Mouse (Mus musculus) midbrain, embryonic 13.5 days (tissue): ENCODE data around the gene Gpatch8. TPM values are rescaled to one million over a fixed set of nuclear protein-coding genes. Genes with fewer than 3 reads are reported as not detected.
A peak's percentile ranks its signal among the peaks of the same experiment; 100 is the strongest.

ENCODE experiments used
- ATAC-seq: fragments of 200-750 bp; cut with Nextera tagmentation; 2 replicates; pipeline ENCODE4 v1.8.0; 2017; ENCODE audit warnings: mild to moderate bottlenecking, moderate TSS enrichment, moderate library complexity
- H3K27ac ChIP-seq: fragments of 300-500 bp; sonication (generic); 2 replicates; pipeline ENCODE4 v1.5.1; 2015; ENCODE audit warnings: inconsistent platforms, mild to moderate bottlenecking, moderate library complexity
- H3K27me3 ChIP-seq: fragments of 300-500 bp; sonication (generic); 2 replicates; pipeline ENCODE4 v1.6.1; 2015; ENCODE audit warnings: mild to moderate bottlenecking, inconsistent platforms
- H3K36me3 ChIP-seq: fragments of 300-500 bp; sonication (generic); 2 replicates; pipeline ENCODE4 v1.6.1; 2015; ENCODE audit warnings: mild to moderate bottlenecking, inconsistent platforms
- H3K4me1 ChIP-seq: fragments of 300-500 bp; sonication (generic); replicated peaks from 2 replicates; pipeline ENCODE4 v1.6.1; 2015; ENCODE audit warnings: inconsistent platforms
- H3K4me2 ChIP-seq: fragments of 300-500 bp; sonication (generic); replicated peaks from 2 replicates; pipeline ENCODE4 v1.6.1; 2015; ENCODE audit warnings: moderate library complexity, mild to moderate bottlenecking, inconsistent platforms
- H3K4me3 ChIP-seq: fragments of 300-500 bp; sonication (generic); replicated peaks from 2 replicates; pipeline ENCODE4 v1.5.1; 2015; ENCODE audit warnings: mild to moderate bottlenecking, inconsistent platforms
- H3K9ac ChIP-seq: fragments of 300-500 bp; sonication (generic); replicated peaks from 2 replicates; pipeline ENCODE4 v1.6.1; 2015; ENCODE audit warnings: mild to moderate bottlenecking, inconsistent platforms
- H3K9me3 ChIP-seq: fragments of 300-500 bp; sonication (generic); 2 replicates; pipeline ENCODE4 v1.6.1; 2016; ENCODE audit warnings: mild to moderate bottlenecking, inconsistent platforms
- WGBS: fragments of 180-500 bp; shearing (Covaris S2); methylation state at CpG from one replicate; pipeline ENCODE4 v1.1.7; 2015; 5-methylcytosine and 5-hydroxymethylcytosine counted together
- polyA plus RNA-seq: library from polyadenylated mRNA; unstranded; fragments of >200 nt; fragmentation: Nextera tagmentation; extraction: Ambion mirVana; gene quantifications from 2 replicates; pipeline ENCODE4 v1.2.1, GENCODE M21; 2015

Gpatch8 gene
- polyA plus RNA-seq, 1 experiment from 2014 or later: 84.5 TPM

DNA sequence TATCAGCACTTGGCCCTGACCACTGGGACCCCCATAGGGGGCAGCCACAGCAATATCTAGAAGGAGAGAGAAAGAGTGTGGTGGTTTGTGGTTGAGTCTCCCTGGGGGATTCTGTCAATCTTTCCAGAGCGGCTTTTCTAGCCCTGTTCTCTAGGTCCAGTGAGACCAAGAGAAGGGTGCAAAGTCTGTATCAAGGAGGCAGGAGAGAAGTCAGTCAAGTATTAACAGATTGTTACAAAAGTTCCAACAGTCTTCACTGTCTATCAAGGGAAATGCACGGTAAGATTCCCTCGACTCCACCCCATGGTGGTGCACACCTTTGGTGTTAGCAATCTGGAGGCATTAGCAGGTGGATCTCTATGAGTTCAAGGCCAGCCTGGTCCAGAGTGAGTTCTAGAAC lies 94.4 kb downstream of the Gpatch8 start:
- Histone ChIP-seq H3K27ac (no peak overlapping the region), H3K9me3 (no peaks in the 10 kb centered on the region), H3K4me3 (no peak overlapping the region), H3K36me3 (no peaks in the 10 kb centered on the region), H3K4me2 (no peak overlapping the region), H3K9ac (no peak overlapping the region), H3K27me3 (peaks cover 25% of the 10 kb centered on the region), H3K4me1 (peaks cover 10% of the 10 kb centered on the region)
- ATAC-seq: no peak
- WGBS: 85% methylated on average over 3 of the region's 3 CpGs

DNA sequence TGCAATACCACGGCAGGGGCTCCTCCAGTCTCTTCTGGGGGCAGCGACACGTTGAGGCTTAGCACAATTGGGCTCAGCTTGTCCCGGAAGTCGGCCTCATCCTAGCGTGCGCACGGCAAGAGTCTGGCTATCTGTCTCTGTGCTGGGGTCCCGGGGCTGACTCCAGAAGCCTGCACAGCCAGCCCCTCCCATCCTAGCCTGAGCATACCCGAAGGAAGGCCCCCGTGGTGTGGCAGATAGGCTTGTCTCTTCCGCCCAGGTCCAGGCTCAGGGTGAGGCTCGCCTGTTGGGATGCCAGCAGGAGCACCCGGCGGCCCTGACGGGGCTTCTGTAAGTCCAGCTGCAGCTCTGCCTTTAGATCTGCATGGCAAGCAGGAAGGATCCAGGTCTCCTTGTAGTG lies 95.7 kb downstream of the Gpatch8 start:
- WGBS: 57% methylated on average over 16 of the region's 16 CpGs
- Histone ChIP-seq H3K27me3 (peaks cover 26% of the 10 kb centered on the region), H3K4me2 (no peak overlapping the region), H3K9ac (no peak overlapping the region), H3K36me3 (no peaks in the 10 kb centered on the region), H3K27ac (no peak overlapping the region), H3K4me3 (no peak overlapping the region), H3K4me1 (peaks cover 9% of the 10 kb centered on the region), H3K9me3 (no peaks in the 10 kb centered on the region)
- ATAC-seq: no peak

- peak; percentile 87 for ATAC-seq
- Histone ChIP-seq H3K4me1 (peaks cover 17% of the 10 kb centered on the region), H3K27ac (peak overlapping the region; percentile 61; the same call in 1 of the 2 replicates), H3K4me2 (peak overlapping the region; percentile 76), H3K36me3 (no peaks in the 10 kb centered on the region), H3K4me3 (peak overlapping the region; percentile 47), H3K9me3 (no peaks in the 10 kb centered on the region), H3K9ac (peak overlapping the region; percentile 63), H3K27me3 (peaks cover 26% of the 10 kb centered on the region)
- under 1% methylated on average over 39 of the region's 40 CpGs for WGBS
These were observed 100.3 kb downstream of the Gpatch8 start for GRCm38 (mm10) chr11:102455740-102456396.

DNA sequence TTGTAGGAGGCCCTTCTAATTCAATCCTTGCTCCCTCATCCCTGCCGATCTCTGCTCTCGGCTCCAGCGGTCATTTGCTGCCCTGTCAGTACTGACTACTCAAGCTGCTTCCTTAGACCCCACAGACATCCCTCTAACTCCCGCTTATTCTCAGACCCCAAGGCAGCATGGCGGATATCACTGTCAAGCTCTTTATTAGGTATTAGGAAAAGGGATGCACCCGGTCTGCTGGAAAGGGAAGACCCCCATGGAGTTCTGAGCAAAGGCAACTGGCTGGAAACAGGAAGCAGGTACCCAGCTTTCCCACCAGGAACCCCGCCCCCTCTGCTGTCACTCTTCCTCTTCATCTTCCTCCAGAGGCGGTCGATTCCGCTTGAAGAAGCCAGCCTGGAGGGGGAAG lies 103.1 kb downstream of the Gpatch8 start:
- Histone ChIP-seq H3K27ac (no peak overlapping the region), H3K4me3 (no peak overlapping the region), H3K4me2 (no peak overlapping the region), H3K9me3 (no peaks in the 10 kb centered on the region), H3K36me3 (no peaks in the 10 kb centered on the region), H3K27me3 (peaks cover 47% of the 10 kb centered on the region), H3K4me1 (peaks cover 28% of the 10 kb centered on the region), H3K9ac (no peak overlapping the region)
- no peak for ATAC-seq
- 19% methylated on average over 10 of the region's 10 CpGs for WGBS

DNA sequence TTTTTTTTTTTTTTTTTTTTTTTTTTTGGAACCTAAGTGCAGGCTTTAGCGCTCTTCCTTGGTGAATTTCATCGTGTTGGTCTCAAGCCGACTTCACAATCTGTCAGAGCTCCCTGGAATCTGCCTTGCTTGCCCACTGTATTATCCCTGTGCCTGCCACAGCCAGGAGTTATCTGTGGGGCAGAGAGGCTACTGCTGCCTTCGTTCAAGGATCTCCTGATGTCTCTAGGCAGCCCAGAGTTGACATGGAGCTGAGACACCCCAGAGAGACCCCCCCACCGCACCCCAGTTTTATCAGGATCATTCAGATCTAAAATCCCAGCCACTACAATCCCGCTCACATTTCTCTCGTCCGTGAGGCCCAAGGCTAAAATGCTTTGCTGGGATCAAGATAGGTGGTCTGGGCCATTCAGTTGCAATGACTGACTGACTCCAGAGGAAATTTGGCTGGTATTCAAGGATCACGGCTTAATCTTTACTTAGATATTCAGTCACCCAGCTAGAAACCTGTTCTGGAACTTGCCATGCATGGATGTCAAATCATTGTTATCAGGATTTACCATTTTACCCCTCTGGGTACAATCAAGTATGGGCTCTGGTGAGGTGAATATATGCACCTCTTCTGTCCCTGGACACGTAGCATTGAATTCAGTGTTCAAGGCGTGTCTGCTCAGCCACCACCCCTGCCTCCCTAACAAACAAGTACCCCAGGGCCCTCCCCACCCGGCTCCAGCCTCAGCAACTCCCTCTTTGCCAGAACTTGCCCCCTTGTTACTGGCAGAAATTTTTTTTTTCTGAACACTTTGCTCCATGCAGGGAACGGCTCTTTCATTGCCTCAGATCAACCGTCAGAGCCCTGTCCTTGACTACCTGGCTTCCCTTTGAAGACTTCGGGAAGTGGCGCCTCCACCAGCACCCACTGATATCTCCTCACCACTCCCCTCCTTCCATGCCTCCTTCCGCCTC lies 106.9 kb downstream of the Gpatch8 start:
- Histone ChIP-seq H3K9me3 (no peaks in the 10 kb centered on the region), H3K36me3 (no peaks in the 10 kb centered on the region), H3K4me2 (no peak overlapping the region), H3K4me3 (no peak overlapping the region), H3K4me1 (peaks cover 39% of the 10 kb centered on the region), H3K27ac (no peak overlapping the region), H3K27me3 (peaks cover 34% of the 10 kb centered on the region), H3K9ac (no peak overlapping the region)
- no peak for ATAC-seq
- 41% methylated on average over 17 of the region's 17 CpGs for WGBS

GRCm38 (mm10) chr11:102448327-102448726 lies 107.9 kb downstream of the Gpatch8 start:
- no peak overlapping the region for H3K4me3 ChIP-seq
- H3K27ac ChIP-seq: no peak overlapping the region
- no peaks in the 10 kb centered on the region for H3K9me3 ChIP-seq
- peaks cover 8% of the 10 kb centered on the region for H3K36me3 ChIP-seq
- H3K4me2 ChIP-seq: no peak overlapping the region
- H3K4me1 ChIP-seq: peaks cover 48% of the 10 kb centered on the region
- ATAC-seq: no peak
- WGBS: 8% methylated on average over 8 of the region's 8 CpGs
- peaks cover 32% of the 10 kb centered on the region for H3K27me3 ChIP-seq
- no peak overlapping the region for H3K9ac ChIP-seq

DNA sequence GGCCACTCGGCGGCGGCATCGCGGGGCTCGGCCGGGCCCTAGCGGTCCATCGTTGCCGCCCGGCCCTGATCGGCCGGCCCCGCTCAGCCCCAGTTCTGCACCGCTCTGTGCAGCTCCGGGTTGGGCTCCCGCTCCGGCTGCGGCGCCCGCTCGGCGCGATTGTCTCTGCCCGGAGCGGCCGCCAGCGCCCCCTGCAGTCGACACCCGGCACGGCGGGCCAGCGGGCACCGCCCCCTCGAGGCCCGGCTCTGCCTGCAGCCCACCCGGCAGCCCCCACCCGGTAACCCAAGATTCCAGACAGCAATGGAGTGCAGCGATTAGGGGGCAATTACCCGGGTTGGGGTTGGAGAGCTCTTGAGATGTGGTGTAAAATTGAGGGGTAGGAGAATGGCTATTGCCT lies 108.7 kb downstream of the Gpatch8 start, which contains the start of gene Fam171a2:
Gene Fam171a2 (minus strand): TSS at position 186 of the 400 bp plus-strand sequence.
- Histone ChIP-seq H3K36me3 (peaks cover 16% of the 10 kb centered on the region), H3K9me3 (no peaks in the 10 kb centered on the region), H3K4me1 (peaks cover 48% of the 10 kb centered on the region), H3K9ac (peak within 1 kb of the TSS; percentile 100), H3K4me2 (peak within 1 kb of the TSS; percentile 96), H3K4me3 (peak within 1 kb of the TSS; percentile 97), H3K27ac (peak within 1 kb of the TSS; percentile 98), H3K27me3 (peaks cover 29% of the 10 kb centered on the region)
- under 1% methylated on average over 40 of the region's 40 CpGs for WGBS
- ATAC-seq: peak; percentile 88

DNA sequence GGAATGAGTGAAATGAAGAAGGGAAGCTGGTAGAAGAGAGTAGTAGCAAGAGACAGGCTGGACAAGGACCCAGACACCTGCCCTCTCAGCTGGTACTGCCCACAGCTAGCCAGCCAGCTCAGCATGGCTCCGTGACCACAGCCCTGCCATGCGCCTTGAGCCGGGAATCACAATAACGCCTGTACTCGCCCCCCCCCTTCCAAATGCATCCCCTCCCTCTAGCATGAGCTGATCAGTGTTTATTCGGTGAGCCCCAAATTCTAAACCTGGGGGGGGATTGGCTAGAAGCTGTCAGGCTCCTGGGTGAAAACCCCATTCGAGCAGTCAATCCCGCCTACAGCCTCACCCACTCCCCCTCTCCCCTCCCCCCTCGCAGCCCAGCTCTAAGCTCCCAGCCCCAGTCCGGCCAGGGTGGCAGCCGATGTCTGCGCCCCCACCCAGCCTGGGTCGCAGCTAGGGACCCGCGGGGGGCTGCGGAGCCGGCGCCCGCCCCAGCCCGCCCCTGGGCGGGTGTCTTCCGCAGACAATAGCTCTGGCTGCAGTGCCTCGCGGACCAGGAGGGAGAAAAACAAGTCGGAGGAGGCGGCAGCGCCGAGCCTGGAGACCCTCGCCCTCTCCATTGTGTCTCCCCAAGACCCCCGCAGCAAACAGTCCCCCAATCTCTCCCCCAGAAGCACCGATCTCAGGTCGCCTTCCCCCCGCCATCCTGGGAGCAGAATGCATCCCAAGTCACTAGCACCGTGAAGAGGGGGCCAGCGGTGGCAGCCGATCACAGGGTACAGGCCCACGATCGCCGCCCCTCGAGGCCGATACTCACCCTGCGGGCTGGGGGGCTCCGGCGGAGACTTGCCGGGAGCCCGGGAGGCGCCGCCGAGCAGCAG lies 109.4 kb downstream of the Gpatch8 start:
- peak; percentile 68 for ATAC-seq
- H3K4me1 ChIP-seq: peaks cover 48% of the 10 kb centered on the region
- WGBS: under 1% methylated on average over 45 of the region's 49 CpGs

GRCm38 (mm10) chr11:102445891-102446361 lies 110.3 kb downstream of the Gpatch8 start:
- Histone ChIP-seq H3K4me3 (peak overlapping the region; percentile 97), H3K9me3 (no peaks in the 10 kb centered on the region), H3K27me3 (peaks cover 26% of the 10 kb centered on the region), H3K4me2 (peak overlapping the region; percentile 96), H3K36me3 (peaks cover 32% of the 10 kb centered on the region), H3K9ac (peak overlapping the region; percentile 100), H3K4me1 (peaks cover 48% of the 10 kb centered on the region), H3K27ac (peak overlapping the region; percentile 98)
- ATAC-seq: 0 out of 2 replicates have a peak, but pooled peaks have one; percentile 1
- WGBS: 16% methylated on average over 7 of the region's 7 CpGs

More for the DNA sequence above, 109.4 kb downstream of the Gpatch8 start:
- Histone ChIP-seq H3K9ac (peak overlapping the region; percentile 100), H3K4me3 (peak overlapping the region; percentile 97), H3K4me2 (peak overlapping the region; percentile 96), H3K27me3 (peaks cover 29% of the 10 kb centered on the region), H3K27ac (peak overlapping the region; percentile 98), H3K36me3 (peaks cover 23% of the 10 kb centered on the region), H3K9me3 (no peaks in the 10 kb centered on the region)

GRCm38 (mm10) chr11:102445264-102445890 lies 110.8 kb downstream of the Gpatch8 start:
- H3K36me3 ChIP-seq: peaks cover 38% of the 10 kb centered on the region
- WGBS: 11% methylated on average over 10 of the region's 10 CpGs
- ATAC-seq: peak; percentile 3; the same call in 1 of the 2 replicates

DNA sequence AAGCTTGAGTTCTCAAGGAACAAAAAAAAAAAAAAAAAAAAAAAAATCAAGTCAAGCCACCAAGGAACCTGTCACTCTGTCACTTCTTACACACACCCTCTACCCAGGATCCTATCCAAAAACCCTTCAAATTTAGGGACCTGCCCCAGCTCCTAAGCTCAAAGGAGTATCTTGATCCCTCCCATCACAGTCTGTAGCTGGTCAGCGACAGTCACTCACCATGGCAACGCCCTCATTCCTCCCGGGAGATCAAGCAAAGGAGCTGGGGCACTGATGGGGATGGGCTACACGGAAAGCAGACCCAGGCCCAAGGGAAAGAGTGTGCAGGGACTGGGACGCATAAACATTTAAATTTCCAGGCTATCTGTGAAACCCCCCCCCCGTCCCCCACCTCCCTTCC lies 111.4 kb downstream of the Gpatch8 start:
- H3K27me3 ChIP-seq: peaks cover 22% of the 10 kb centered on the region
- H3K4me2 ChIP-seq: peak overlapping the region; percentile 96
- H3K9ac ChIP-seq: peak overlapping the region; percentile 100
- H3K4me3 ChIP-seq: peak overlapping the region; percentile 97
- WGBS: 4% methylated on average over 6 of the region's 6 CpGs
- H3K4me1 ChIP-seq: peaks cover 48% of the 10 kb centered on the region
- H3K36me3 ChIP-seq: peaks cover 44% of the 10 kb centered on the region
- H3K27ac ChIP-seq: peak overlapping the region; percentile 98; the same call in 1 of the 2 replicates
- H3K9me3 ChIP-seq: no peaks in the 10 kb centered on the region
- ATAC-seq: no peak

More at GRCm38 (mm10) chr11:102445264-102445890, 110.8 kb downstream of the Gpatch8 start:
- Histone ChIP-seq H3K27me3 (peaks cover 21% of the 10 kb centered on the region), H3K4me1 (peaks cover 48% of the 10 kb centered on the region), H3K9ac (peak overlapping the region; percentile 100), H3K27ac (peak overlapping the region; percentile 98), H3K4me3 (peak overlapping the region; percentile 97), H3K9me3 (no peaks in the 10 kb centered on the region), H3K4me2 (peak overlapping the region; percentile 96)
